Mouse (Mus musculus): ENCODE data around the gene Polr2a. TPM values are rescaled to one million over a fixed set of nuclear protein-coding genes. Genes with fewer than 3 reads are reported as not detected.

The Polr2a gene
- 19.9 and 20.1 TPM in 2 replicates for polyA plus RNA-seq (2014; fragmentation: Nextera tagmentation; extraction: Ambion mirVana)

GRCm38 (mm10) chr11:69758478-69758970 is at the start of gene Polr2a:
Gene Polr2a (minus strand): TSS chr11:69758637.
- Histone ChIP-seq H3K4me2 (ENCODE audit: low read length) (peak within 1 kb of the TSS; percentile 81), H3K4me1 (ENCODE audit: control insufficient read depth in 2 of 2, insufficient read depth in 2 of 2, low read length in 2 of 2) (peaks cover 6 to 37% of the 10 kb centered on the region in 2 experiments), H3K27me3 (ENCODE audit: control insufficient read depth, insufficient read depth, low read length) (no peaks in the 10 kb centered on the region), H3K27ac (replicated peaks in 1 of 2; ENCODE audit: control insufficient read depth in 1 of 2, insufficient read depth in 1 of 2, low read depth in 2 of 2, low read length in 2 of 2) (peak within 1 kb of the TSS; percentile 95 to 100), H3K4me3 (ENCODE audit: control insufficient read depth in 1 of 2, insufficient read depth in 1 of 2, low read depth in 1 of 2, low read length in 2 of 2) (peak within 1 kb of the TSS; percentile 51 to 82), H3K36me3 (ENCODE audit: control insufficient read depth, insufficient read depth, low read length) (no peaks in the 10 kb centered on the region), H3K9ac (ENCODE audit: low read length) (peak within 1 kb of the TSS; percentile 84), H3K9me3 (ENCODE audit: control insufficient read depth, low read length) (no peaks in the 10 kb centered on the region)
- under 1% methylated on average over 34 of the region's 36 CpGs for WGBS
- ATAC-seq (ENCODE audit: insufficient number of reproducible peaks, insufficient read depth, low FRiP score, low read depth): peak; percentile 96

- H3K4me3 ChIP-seq (ENCODE audit: control insufficient read depth in 1 of 2, insufficient read depth in 1 of 2, low read depth in 1 of 2, low read length in 2 of 2): no peak overlapping the region
- peaks cover 5% of the 10 kb centered on the region; the same call in 1 of the 2 replicates for H3K9me3 ChIP-seq (ENCODE audit: control insufficient read depth, low read length)
- H3K27ac ChIP-seq (replicated peaks in 1 of 2; ENCODE audit: control insufficient read depth in 1 of 2, insufficient read depth in 1 of 2, low read depth in 2 of 2, low read length in 2 of 2): no peak overlapping the region
- H3K4me2 ChIP-seq (ENCODE audit: low read length): no peak overlapping the region
- peaks cover 12% of the 10 kb centered on the region; the same call in 1 of the 2 replicates for H3K27me3 ChIP-seq (ENCODE audit: control insufficient read depth, insufficient read depth, low read length)
- peaks cover 15 to 16% of the 10 kb centered on the region in 2 experiments; a peak in 3 of 4 replicates for H3K4me1 ChIP-seq (ENCODE audit: control insufficient read depth in 2 of 2, insufficient read depth in 2 of 2, low read length in 2 of 2)
- ATAC-seq (ENCODE audit: insufficient number of reproducible peaks, insufficient read depth, low FRiP score, low read depth): no peak
- WGBS: 77% methylated on average over 2 of the region's 2 CpGs
- H3K36me3 ChIP-seq (ENCODE audit: control insufficient read depth, insufficient read depth, low read length): no peaks in the 10 kb centered on the region
- H3K9ac ChIP-seq (ENCODE audit: low read length): no peak overlapping the region
Observed at GRCm38 (mm10) chr11:69807641-69808040, 49.2 kb upstream of the Polr2a start.

DNA sequence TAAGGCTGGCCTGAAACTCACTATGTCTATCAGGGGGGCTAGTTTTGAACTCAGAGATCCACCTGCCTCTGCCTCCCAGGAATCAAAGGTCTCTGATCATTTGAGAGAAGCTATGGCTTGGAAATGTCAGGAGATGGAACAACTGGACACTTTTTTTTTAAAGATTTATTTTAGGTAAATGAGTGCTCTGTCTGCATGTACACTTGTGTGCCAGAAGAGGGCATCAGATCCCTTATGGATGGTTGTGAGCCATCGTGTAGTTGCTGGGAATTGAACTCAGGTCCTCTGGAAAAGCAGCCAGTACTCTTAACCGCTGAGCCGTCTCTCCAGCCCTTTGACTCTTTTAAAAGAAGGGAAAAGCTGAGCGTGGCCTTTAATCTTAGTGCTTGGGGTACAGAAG is 47.9 kb upstream of the Polr2a start:
- Histone ChIP-seq H3K36me3 (ENCODE audit: control insufficient read depth, insufficient read depth, low read length) (no peaks in the 10 kb centered on the region), H3K4me1 (ENCODE audit: control insufficient read depth in 2 of 2, insufficient read depth in 2 of 2, low read length in 2 of 2) (peaks cover 15 to 27% of the 10 kb centered on the region in 2 experiments), H3K9me3 (ENCODE audit: control insufficient read depth, low read length) (peaks cover 5% of the 10 kb centered on the region; the same call in 1 of the 2 replicates), H3K27ac (replicated peaks in 1 of 2; ENCODE audit: control insufficient read depth in 1 of 2, insufficient read depth in 1 of 2, low read depth in 2 of 2, low read length in 2 of 2) (no peak overlapping the region), H3K27me3 (ENCODE audit: control insufficient read depth, insufficient read depth, low read length) (peaks cover 18% of the 10 kb centered on the region; the same call in 1 of the 2 replicates), H3K4me2 (ENCODE audit: low read length) (no peak overlapping the region), H3K4me3 (ENCODE audit: control insufficient read depth in 1 of 2, insufficient read depth in 1 of 2, low read depth in 1 of 2, low read length in 2 of 2) (no peak overlapping the region), H3K9ac (ENCODE audit: low read length) (no peak overlapping the region)
- WGBS: 80% methylated on average over 4 of the region's 4 CpGs
- no peak for ATAC-seq (ENCODE audit: insufficient number of reproducible peaks, insufficient read depth, low FRiP score, low read depth)

GRCm38 (mm10) chr11:69804972-69805909 is 46.8 kb upstream of the Polr2a start, which contains the start of gene Tmem102:
Gene Tmem102 (minus strand): TSS chr11:69805624.
- Histone ChIP-seq H3K27me3 (ENCODE audit: control insufficient read depth, insufficient read depth, low read length) (peaks cover 18% of the 10 kb centered on the region; the same call in 1 of the 2 replicates), H3K27ac (replicated peaks in 1 of 2; ENCODE audit: control insufficient read depth in 1 of 2, insufficient read depth in 1 of 2, low read depth in 2 of 2, low read length in 2 of 2) (no peak within 1 kb of the TSS), H3K9me3 (ENCODE audit: control insufficient read depth, low read length) (peaks cover 5% of the 10 kb centered on the region; the same call in 1 of the 2 replicates), H3K4me1 (ENCODE audit: control insufficient read depth in 2 of 2, insufficient read depth in 2 of 2, low read length in 2 of 2) (peaks cover 17 to 38% of the 10 kb centered on the region in 2 experiments), H3K4me2 (ENCODE audit: low read length) (peak within 1 kb of the TSS; percentile 95), H3K36me3 (ENCODE audit: control insufficient read depth, insufficient read depth, low read length) (no peaks in the 10 kb centered on the region), H3K4me3 (ENCODE audit: control insufficient read depth in 1 of 2, insufficient read depth in 1 of 2, low read depth in 1 of 2, low read length in 2 of 2) (peak within 1 kb of the TSS; percentile 9 to 46; a peak in 3 of 4 replicates), H3K9ac (ENCODE audit: low read length) (peak within 1 kb of the TSS; percentile 69)
- ATAC-seq (ENCODE audit: insufficient number of reproducible peaks, insufficient read depth, low FRiP score, low read depth): no peak
- WGBS: 14% methylated on average over 29 of the region's 29 CpGs

GRCm38 (mm10) chr11:69804652-69804940 is 46.2 kb upstream of the Polr2a start:
- ATAC-seq (ENCODE audit: insufficient number of reproducible peaks, insufficient read depth, low FRiP score, low read depth): no peak
- Histone ChIP-seq H3K9me3 (ENCODE audit: control insufficient read depth, low read length) (peaks cover 5% of the 10 kb centered on the region; the same call in 1 of the 2 replicates), H3K4me2 (ENCODE audit: low read length) (peak overlapping the region; percentile 95), H3K4me1 (ENCODE audit: control insufficient read depth in 2 of 2, insufficient read depth in 2 of 2, low read length in 2 of 2) (peaks cover 20 to 45% of the 10 kb centered on the region in 2 experiments), H3K36me3 (ENCODE audit: control insufficient read depth, insufficient read depth, low read length) (no peaks in the 10 kb centered on the region), H3K9ac (ENCODE audit: low read length) (peak overlapping the region; percentile 69; the same call in 1 of the 2 replicates), H3K27ac (replicated peaks in 1 of 2; ENCODE audit: control insufficient read depth in 1 of 2, insufficient read depth in 1 of 2, low read depth in 2 of 2, low read length in 2 of 2) (no peak overlapping the region), H3K4me3 (ENCODE audit: control insufficient read depth in 1 of 2, insufficient read depth in 1 of 2, low read depth in 1 of 2, low read length in 2 of 2) (peak overlapping the region in 1 of 2 experiments; percentile 46; a peak in 2 of 4 replicates), H3K27me3 (ENCODE audit: control insufficient read depth, insufficient read depth, low read length) (peaks cover 18% of the 10 kb centered on the region; the same call in 1 of the 2 replicates)
- 10% methylated on average over 12 of the region's 12 CpGs for WGBS

DNA sequence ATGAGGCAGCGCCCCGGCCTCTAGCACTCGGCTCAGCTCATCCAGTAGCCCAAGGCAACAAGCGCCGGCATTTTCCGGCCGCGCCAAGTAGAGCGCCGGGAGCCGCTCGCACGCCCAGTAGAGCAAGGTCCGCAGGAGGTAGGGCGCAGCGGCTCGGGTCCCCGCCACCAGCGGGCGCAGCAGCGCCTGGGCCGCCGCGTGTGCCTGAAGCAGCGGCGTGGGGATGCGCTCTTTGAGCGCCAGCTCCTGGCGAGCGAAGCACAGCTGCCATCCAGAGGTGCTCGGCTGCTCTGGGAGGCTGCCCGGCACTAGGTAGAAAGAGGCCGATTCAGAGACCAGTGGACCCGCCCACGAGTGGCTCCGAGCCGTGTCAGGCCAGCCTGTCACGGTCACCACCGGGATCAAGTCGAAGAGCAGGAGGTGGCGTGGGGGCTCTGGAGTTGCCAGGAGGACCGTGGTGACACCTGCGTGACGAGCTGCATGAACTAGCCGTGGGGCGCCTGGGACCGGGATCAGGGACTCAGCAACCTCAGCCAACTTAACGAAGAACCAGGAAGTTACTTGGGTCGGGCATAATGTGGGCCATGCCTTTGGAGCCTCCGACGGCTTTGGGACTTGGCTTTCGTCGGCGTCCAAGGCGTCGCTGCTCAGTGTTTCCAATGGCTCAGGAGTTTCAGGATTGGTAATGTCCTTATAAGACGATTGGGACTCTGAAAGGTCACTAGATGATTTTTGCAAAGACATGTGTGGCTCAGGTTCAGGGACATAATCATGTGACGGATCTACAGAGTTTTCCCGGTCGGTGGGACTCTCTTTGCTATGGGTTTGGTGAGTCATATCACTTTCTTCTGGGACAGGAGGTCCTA is 45.6 kb upstream of the Polr2a start:
- no peak overlapping the region for H3K27ac ChIP-seq (replicated peaks in 1 of 2; ENCODE audit: control insufficient read depth in 1 of 2, insufficient read depth in 1 of 2, low read depth in 2 of 2, low read length in 2 of 2)
- 2% methylated on average over 60 of the region's 60 CpGs for WGBS

DNA sequence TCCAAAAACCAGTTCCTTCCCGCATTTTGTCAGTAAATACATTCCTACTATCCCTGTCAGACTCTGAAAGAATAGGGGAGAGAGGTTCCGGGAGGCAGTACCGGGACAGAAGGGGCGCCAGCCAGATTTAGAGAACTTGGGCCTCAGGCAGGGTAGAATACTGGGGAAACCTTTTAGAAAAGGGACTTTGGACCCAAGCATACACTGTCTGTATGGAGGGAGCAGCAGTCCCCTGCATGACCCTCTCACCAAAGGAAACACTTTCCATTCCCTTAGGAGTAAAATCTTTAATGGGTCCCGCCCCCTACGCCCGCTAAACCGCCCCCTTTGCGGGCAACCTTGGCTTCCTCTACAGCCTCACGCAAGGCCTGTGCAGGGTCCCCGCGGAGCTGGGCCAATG is 44.9 kb upstream of the Polr2a start:
- Histone ChIP-seq H3K4me1 (ENCODE audit: control insufficient read depth in 2 of 2, insufficient read depth in 2 of 2, low read length in 2 of 2) (peaks cover 25 to 52% of the 10 kb centered on the region in 2 experiments), H3K4me3 (ENCODE audit: control insufficient read depth in 1 of 2, insufficient read depth in 1 of 2, low read depth in 1 of 2, low read length in 2 of 2) (peak overlapping the region; percentile 46 to 65), H3K27me3 (ENCODE audit: control insufficient read depth, insufficient read depth, low read length) (peaks cover 18% of the 10 kb centered on the region; the same call in 1 of the 2 replicates), H3K9me3 (ENCODE audit: control insufficient read depth, low read length) (peaks cover 5% of the 10 kb centered on the region; the same call in 1 of the 2 replicates), H3K4me2 (ENCODE audit: low read length) (peak overlapping the region; percentile 95), H3K9ac (ENCODE audit: low read length) (peak overlapping the region; percentile 69), H3K36me3 (ENCODE audit: control insufficient read depth, insufficient read depth, low read length) (no peaks in the 10 kb centered on the region), H3K27ac (replicated peaks in 1 of 2; ENCODE audit: control insufficient read depth in 1 of 2, insufficient read depth in 1 of 2, low read depth in 2 of 2, low read length in 2 of 2) (no peak overlapping the region)
- WGBS: 3% methylated on average over 12 of the region's 12 CpGs
- ATAC-seq (ENCODE audit: insufficient number of reproducible peaks, insufficient read depth, low FRiP score, low read depth): no peak

More for the DNA sequence above, 45.6 kb upstream of the Polr2a start:
- peak overlapping the region; percentile 95 for H3K4me2 ChIP-seq (ENCODE audit: low read length)
- peaks cover 18% of the 10 kb centered on the region; the same call in 1 of the 2 replicates for H3K27me3 ChIP-seq (ENCODE audit: control insufficient read depth, insufficient read depth, low read length)
- no peaks in the 10 kb centered on the region for H3K36me3 ChIP-seq (ENCODE audit: control insufficient read depth, insufficient read depth, low read length)
- peak overlapping the region; percentile 69 for H3K9ac ChIP-seq (ENCODE audit: low read length)
- H3K9me3 ChIP-seq (ENCODE audit: control insufficient read depth, low read length): peaks cover 5% of the 10 kb centered on the region; the same call in 1 of the 2 replicates
- peak; percentile 36; the same call in 1 of the 2 replicates for ATAC-seq (ENCODE audit: insufficient number of reproducible peaks, insufficient read depth, low FRiP score, low read depth)
- peak overlapping the region; percentile 46 to 65 for H3K4me3 ChIP-seq (ENCODE audit: control insufficient read depth in 1 of 2, insufficient read depth in 1 of 2, low read depth in 1 of 2, low read length in 2 of 2)
- H3K4me1 ChIP-seq (ENCODE audit: control insufficient read depth in 2 of 2, insufficient read depth in 2 of 2, low read length in 2 of 2): peaks cover 25 to 51% of the 10 kb centered on the region in 2 experiments

All from heart, embryonic 14.5 days (tissue).